Mouse (Mus musculus): ENCODE results near the gene Timd4.

Gene Timd4

GRCm38 (mm10) chr11:46810511-46810910, at the start of gene Timd4:
Gene Timd4, plus strand, starts transcription at chr11:46810800.
- DNase-seq (ENCODE audit: low read depth): no peak

DNA sequence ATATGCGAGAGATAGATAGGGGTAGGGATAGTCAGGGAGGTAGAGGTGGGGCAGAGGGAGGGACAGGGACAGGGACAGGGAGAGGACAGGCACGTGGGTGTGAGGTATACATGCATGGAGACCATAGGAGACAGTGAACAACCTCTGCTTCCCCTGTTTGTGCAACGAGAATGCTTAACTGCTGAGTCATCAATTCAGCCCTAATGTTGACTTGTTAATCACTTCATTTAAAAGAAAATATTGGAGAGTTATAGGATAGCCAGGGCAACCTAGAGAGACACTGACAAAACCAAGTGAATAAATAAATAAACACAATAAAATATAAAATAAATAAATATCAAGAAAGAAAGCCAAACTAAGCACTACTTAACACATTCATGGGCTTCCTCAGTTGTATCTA, 33.7 kb upstream of the Timd4 start:
- no peak for DNase-seq (ENCODE audit: low read depth)

DNA sequence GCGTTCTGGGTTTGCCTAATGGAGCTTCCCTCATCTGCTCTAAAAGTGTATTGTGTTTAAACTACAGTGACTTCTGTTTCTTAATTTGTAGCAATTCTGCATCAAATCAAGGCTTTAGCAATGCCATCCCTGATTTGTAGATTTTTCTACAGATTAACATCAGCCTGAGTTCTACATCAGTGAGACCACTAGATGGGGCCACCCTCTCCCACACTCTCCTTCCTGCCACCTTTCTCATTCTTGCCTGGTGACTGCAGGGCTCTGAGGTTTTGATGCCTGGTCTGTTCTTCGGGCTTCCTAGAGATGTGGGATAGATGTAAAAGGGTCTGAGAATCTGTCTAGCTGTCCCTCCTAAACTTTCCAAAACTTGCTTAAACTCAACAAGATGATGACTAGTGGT, 30.8 kb upstream of the Timd4 start:
- no peak for DNase-seq (ENCODE audit: low read depth)

DNA sequence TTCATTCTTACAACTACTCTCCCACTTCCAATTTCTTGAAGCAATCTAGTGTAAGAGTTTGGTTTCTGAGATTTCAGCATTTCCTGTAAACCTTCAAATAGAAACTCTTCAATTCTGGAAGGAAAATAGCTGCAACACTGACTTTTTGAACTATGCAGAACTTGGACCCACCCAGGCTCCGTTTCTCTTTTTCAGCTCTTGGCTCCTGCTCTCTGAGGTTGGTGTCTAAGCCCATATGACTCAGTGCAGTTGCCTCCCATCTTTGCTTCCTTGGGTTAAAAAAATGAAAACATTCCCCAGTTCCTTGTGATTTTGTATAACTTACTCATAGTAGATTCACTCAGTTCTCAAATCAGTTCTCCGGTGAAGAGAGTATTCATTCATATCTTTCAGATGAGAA, 6.2 kb upstream of the Timd4 start:
- no peak for DNase-seq (ENCODE audit: low read depth)

- DNase-seq (ENCODE audit: low read depth): no peak
Measured at GRCm38 (mm10) chr11:46817692-46818091, 7.1 kb downstream of the Timd4 start.

DNA sequence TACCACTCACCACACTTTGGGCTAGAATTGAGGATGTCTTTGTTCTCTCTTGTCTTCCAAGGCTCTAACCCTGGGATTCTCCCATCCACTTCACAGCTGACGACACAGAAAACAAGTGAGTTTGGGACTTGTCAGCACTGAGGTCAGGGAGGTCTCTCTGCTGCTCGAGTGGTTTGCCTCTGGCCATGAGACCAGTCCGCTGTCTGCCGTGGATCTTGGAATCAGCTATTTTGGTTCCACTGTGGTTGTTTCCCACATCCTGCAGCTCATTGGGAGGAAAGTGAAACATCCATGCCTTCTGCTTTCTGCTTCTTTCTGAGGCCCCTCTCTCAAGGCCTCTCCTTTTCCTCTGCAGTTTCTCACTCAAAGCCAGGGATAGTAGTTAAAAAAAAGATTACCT, 9.3 kb downstream of the Timd4 start:
- DNase-seq (ENCODE audit: low read depth): no peak

DNA sequence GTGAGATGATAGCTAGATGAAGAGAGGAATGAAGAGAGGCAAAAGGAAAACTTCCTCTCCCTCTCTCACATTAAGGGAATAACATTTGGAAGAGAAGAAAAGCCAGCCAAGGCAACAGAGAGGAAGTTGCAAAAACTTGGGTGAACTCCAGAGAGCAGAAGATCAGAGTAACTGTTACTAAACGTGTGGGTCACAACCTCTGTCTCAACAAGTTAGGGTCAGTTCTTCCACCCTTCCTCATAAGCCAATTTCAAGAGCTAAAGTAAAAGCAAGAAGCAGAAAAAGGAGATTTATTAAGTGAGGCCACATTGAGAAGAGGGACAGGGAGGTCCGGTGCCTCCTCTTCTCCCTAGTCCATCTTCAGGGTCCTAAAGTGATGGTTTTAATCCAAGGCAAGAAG, 19.7 kb downstream of the Timd4 start:
- no peak for DNase-seq (ENCODE audit: low read depth)

GRCm38 (mm10) chr11:46835080-46835479, 24.5 kb downstream of the Timd4 start:
- DNase-seq (ENCODE audit: low read depth): no peak

DNA sequence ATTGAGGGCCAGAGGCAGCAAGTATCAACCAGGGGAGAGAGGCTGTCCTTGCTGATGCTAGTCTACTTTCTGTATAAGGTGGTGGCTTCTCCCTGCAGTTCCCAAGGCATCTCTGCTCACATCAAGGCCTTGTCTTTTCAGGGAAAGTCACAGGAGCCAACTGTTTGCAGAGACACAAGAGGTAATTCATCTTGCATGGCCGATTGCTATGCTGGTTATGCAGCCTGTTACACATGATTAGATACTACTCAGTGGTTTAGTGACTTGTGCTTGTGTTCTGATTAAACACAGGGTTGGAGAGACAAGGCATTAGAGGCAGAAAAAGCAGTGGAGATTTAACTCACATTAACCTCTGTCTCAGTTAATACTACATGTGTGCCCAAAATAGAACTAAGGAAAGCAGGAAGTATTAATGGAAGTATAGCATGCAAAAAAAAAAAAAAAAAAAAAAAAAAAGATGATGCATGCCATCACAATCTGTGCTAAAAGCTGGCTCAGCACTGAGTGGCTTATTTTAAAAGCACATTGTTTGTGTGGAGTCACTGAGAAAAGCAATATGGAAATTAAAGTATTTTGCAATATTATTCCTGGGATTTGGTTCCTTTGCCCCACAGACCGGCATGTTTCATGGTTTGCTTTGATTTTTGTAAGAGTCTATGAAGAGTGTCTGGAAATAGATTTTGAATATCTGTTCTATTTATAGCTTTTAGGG, 31.6 kb downstream of the Timd4 start:
- DNase-seq (ENCODE audit: low read depth): no peak

DNA sequence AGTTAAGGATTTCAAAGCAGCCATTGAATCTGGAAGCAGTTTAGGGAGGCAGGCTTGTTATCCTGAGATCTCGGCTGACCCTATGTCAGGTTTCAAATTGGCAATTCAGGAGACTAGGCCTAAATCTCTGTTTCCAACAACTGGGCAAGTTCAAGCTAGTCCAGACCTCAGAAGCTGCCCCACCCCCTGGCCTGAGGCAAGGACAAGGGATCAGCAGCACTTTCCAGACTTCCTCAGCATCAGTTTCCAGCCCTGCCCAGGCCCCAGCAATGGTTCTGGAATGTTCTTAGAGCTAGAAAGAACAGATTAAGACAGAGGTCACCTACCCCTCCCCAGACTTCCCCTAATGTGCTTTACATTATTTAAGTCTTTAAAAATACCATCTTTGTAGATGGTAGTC, 36.1 kb downstream of the Timd4 start:
- DNase-seq (ENCODE audit: low read depth): no peak

- DNase-seq (ENCODE audit: low read depth): no peak
Measured at GRCm38 (mm10) chr11:46847827-46848220, 37.2 kb downstream of the Timd4 start.

DNA sequence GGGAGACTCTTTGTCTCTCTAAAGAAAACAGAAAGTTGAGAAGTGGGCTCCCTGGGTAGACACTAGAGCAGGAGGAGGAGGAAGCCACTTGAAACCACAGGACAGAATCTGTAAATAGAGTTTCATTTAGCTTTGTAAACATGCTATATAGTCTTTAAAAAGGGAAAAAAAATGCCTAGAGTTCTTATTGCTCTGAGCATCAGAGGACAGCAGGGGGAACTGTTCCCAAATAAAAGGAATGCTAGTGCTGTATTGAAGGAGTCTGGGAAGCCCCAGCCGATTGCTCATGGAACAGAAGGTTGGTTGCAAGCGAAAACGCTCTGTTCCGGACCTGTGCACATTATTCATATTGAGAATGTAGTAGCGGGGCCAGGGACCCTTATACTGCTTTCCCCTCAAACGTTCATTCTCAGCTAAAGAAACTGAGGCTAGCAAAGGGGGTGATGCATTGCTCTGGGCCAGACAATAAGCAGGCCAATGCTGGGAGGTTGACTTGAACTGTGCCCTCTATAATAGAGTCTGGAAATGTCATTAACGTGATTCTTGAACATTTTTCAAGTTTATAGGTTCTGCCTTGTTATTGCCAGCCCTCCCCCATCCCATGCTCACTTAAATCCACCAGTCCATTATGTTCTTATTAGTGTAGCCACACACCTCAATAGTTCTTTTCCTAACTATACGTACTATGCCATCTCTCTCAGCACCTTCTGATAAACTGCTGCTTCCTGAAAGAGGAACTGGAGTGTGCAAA, 37.8 kb downstream of the Timd4 start:
- no peak for DNase-seq (ENCODE audit: low read depth)

GRCm38 (mm10) chr11:46864809-46865208, 54.2 kb downstream of the Timd4 start:
- DNase-seq (ENCODE audit: low read depth): no peak

GRCm38 (mm10) chr11:46868594-46868993, 58.0 kb downstream of the Timd4 start:
- no peak for DNase-seq (ENCODE audit: low read depth)

- DNase-seq (ENCODE audit: low read depth): no peak
Measured at GRCm38 (mm10) chr11:46875774-46876173, 65.2 kb downstream of the Timd4 start.

DNA sequence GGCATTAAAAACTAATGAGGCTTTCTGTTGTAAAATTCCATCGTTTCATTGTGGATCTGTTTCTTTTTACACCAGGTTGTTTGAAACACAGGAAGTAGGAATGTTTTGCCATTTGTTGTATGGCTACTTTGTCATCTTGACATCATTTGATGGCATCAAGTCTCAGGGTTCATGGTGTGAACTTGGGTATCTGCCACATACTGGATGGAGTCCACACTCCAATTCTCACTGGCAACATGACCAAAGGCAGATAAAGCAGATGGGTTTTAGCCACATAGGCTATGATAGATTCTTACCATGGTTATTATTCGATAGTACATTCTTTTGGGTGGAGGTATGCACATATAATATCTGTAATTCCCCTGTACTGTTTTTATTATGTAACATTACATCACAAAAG, 71.9 kb downstream of the Timd4 start:
- no peak for DNase-seq (ENCODE audit: low read depth)

GRCm38 (mm10) chr11:46889093-46889492, 78.5 kb downstream of the Timd4 start:
- no peak for DNase-seq (ENCODE audit: low read depth)
